Mouse (Mus musculus) liver, embryonic 12.5 days (tissue): ENCODE measurements around the gene Gpsm2. TPM values are rescaled to one million over a fixed set of nuclear protein-coding genes. Genes with fewer than 3 reads are reported as not detected.

ENCODE experiments used
- ATAC-seq: fragments of 200-750 bp; cut with Nextera tagmentation; 2 replicates; pipeline ENCODE4 v1.8.0; 2017; ENCODE audit warnings: moderate number of reproducible peaks, mild to moderate bottlenecking, moderate library complexity
- H3K27ac ChIP-seq: fragments of 300-500 bp; sonication (generic); 2 replicates; pipeline ENCODE4 v1.5.1; 2016; ENCODE audit warnings: mild to moderate bottlenecking
- H3K27me3 ChIP-seq: fragments of 300-500 bp; sonication (generic); replicated peaks from 2 replicates; pipeline ENCODE4 v1.6.1; 2016; ENCODE audit warnings: mild to moderate bottlenecking, moderate library complexity
- H3K36me3 ChIP-seq: fragments of 300-500 bp; sonication (generic); 2 replicates; pipeline ENCODE4 v1.6.1; 2016; ENCODE audit warnings: mild to moderate bottlenecking, moderate library complexity
- H3K4me1 ChIP-seq: fragments of 300-500 bp; sonication (generic); 2 replicates; pipeline ENCODE4 v1.6.1; 2016
- H3K4me2 ChIP-seq: fragments of 300-500 bp; sonication (generic); 2 replicates; pipeline ENCODE4 v1.6.1; 2016; ENCODE audit warnings: mild to moderate bottlenecking, moderate library complexity
- H3K4me3 ChIP-seq: fragments of 300-500 bp; sonication (generic); 2 replicates; pipeline ENCODE4 v1.5.1; 2016; ENCODE audit warnings: mild to moderate bottlenecking, moderate library complexity
- H3K9ac ChIP-seq: fragments of 300-500 bp; sonication (generic); 2 replicates; pipeline ENCODE4 v1.6.1; 2016; ENCODE audit warnings: mild to moderate bottlenecking, moderate library complexity
- H3K9me3 ChIP-seq: fragments of 300-500 bp; sonication (generic); replicated peaks from 2 replicates; pipeline ENCODE4 v1.6.1; 2016; ENCODE audit warnings: mild to moderate bottlenecking, moderate library complexity
- WGBS: fragments of 180-500 bp; shearing (Covaris S2); methylation state at CpG from one replicate; pipeline ENCODE4 v1.1.7; 2016; ENCODE audit not compliant: insufficient replicate concordance; 5-methylcytosine and 5-hydroxymethylcytosine counted together
- polyA plus RNA-seq: library from polyadenylated mRNA; unstranded; fragments of >200 nt; fragmentation: Nextera tagmentation; extraction: Ambion mirVana; gene quantifications from 2 replicates; pipeline ENCODE4 v1.2.1, GENCODE M21; 2016

The Gpsm2 gene
- polyA plus RNA-seq, 1 experiment from 2014 or later = 51.1 TPM

GRCm38 (mm10) chr3:108756131-108756530 lies 34.0 kb upstream of the Gpsm2 start:
- H3K27ac ChIP-seq = peak overlapping the region; percentile 66
- 62% methylated on average over 1 of the region's 1 CpGs for WGBS

GRCm38 (mm10) chr3:108755542-108755941 lies 33.4 kb upstream of the Gpsm2 start:
- H3K4me3 ChIP-seq = no peak overlapping the region
- 27% methylated on average over 2 of the region's 2 CpGs for WGBS

More at GRCm38 (mm10) chr3:108756131-108756530, 34.0 kb upstream of the Gpsm2 start:
- peaks cover 50% of the 10 kb centered on the region for H3K4me1 ChIP-seq
- no peaks in the 10 kb centered on the region for H3K36me3 ChIP-seq
- ATAC-seq = no peak
- no peak overlapping the region for H3K4me3 ChIP-seq
- 0 out of 2 replicates have a peak, but pooled peaks cover 10% of the 10 kb centered on the region for H3K27me3 ChIP-seq
- H3K4me2 ChIP-seq = peak overlapping the region; percentile 45
- H3K9ac ChIP-seq = no peak overlapping the region
- no peaks in the 10 kb centered on the region for H3K9me3 ChIP-seq

GRCm38 (mm10) chr3:108754541-108754940 lies 32.4 kb upstream of the Gpsm2 start:
- 48% methylated on average over 1 of the region's 1 CpGs for WGBS
- ATAC-seq = peak; percentile 55

More at GRCm38 (mm10) chr3:108755542-108755941, 33.4 kb upstream of the Gpsm2 start:
- peak; percentile 71 for ATAC-seq
- Histone ChIP-seq H3K9ac (no peak overlapping the region), H3K9me3 (no peaks in the 10 kb centered on the region), H3K36me3 (no peaks in the 10 kb centered on the region), H3K4me1 (peaks cover 56% of the 10 kb centered on the region), H3K4me2 (peak overlapping the region; percentile 45), H3K27me3 (0 out of 2 replicates have a peak, but pooled peaks cover 10% of the 10 kb centered on the region), H3K27ac (peak overlapping the region; percentile 66)

GRCm38 (mm10) chr3:108751691-108752090 lies 29.6 kb upstream of the Gpsm2 start:
- Histone ChIP-seq H3K4me1 (peaks cover 61% of the 10 kb centered on the region), H3K9me3 (no peaks in the 10 kb centered on the region), H3K27ac (peak overlapping the region; percentile 85), H3K4me2 (peak overlapping the region; percentile 59), H3K27me3 (peaks cover 2% of the 10 kb centered on the region), H3K9ac (peak overlapping the region; percentile 50), H3K4me3 (peak overlapping the region; percentile 20), H3K36me3 (no peaks in the 10 kb centered on the region)
- ATAC-seq = peak; percentile 85
- 19% methylated on average over 6 of the region's 6 CpGs for WGBS

More at GRCm38 (mm10) chr3:108754541-108754940, 32.4 kb upstream of the Gpsm2 start:
- H3K4me1 ChIP-seq = peaks cover 65% of the 10 kb centered on the region
- peak overlapping the region; percentile 66 for H3K27ac ChIP-seq
- H3K4me3 ChIP-seq = no peak overlapping the region
- peak overlapping the region; percentile 45 for H3K4me2 ChIP-seq
- H3K27me3 ChIP-seq = 0 out of 2 replicates have a peak, but pooled peaks cover 10% of the 10 kb centered on the region
- no peaks in the 10 kb centered on the region for H3K36me3 ChIP-seq
- no peak overlapping the region for H3K9ac ChIP-seq
- H3K9me3 ChIP-seq = no peaks in the 10 kb centered on the region

GRCm38 (mm10) chr3:108751061-108751460 lies 29.0 kb upstream of the Gpsm2 start:
- ATAC-seq = peak; percentile 66
- H3K27ac ChIP-seq = peak overlapping the region; percentile 85
- no peaks in the 10 kb centered on the region for H3K9me3 ChIP-seq
- WGBS = 33% methylated on average over 6 of the region's 6 CpGs
- H3K36me3 ChIP-seq = no peaks in the 10 kb centered on the region
- peak overlapping the region; percentile 59 for H3K4me2 ChIP-seq
- peak overlapping the region; percentile 35; the same call in 1 of the 2 replicates for H3K9ac ChIP-seq
- H3K27me3 ChIP-seq = peaks cover 9% of the 10 kb centered on the region
- H3K4me3 ChIP-seq = peak overlapping the region; percentile 20
- H3K4me1 ChIP-seq = peaks cover 57% of the 10 kb centered on the region

GRCm38 (mm10) chr3:108744060-108744459 lies 22.0 kb upstream of the Gpsm2 start:
- Histone ChIP-seq H3K27ac (0 out of 2 replicates have a peak overlapping the region, but pooled peaks have one; percentile 20), H3K4me2 (no peak overlapping the region), H3K4me3 (no peak overlapping the region), H3K27me3 (peaks cover 37% of the 10 kb centered on the region), H3K4me1 (peaks cover 18% of the 10 kb centered on the region), H3K9me3 (no peaks in the 10 kb centered on the region), H3K36me3 (no peaks in the 10 kb centered on the region), H3K9ac (no peak overlapping the region)
- ATAC-seq = 0 out of 2 replicates have a peak, but pooled peaks have one; percentile 27
- 74% methylated on average over 4 of the region's 4 CpGs for WGBS

- H3K4me1 ChIP-seq = peaks cover 8% of the 10 kb centered on the region
- no peak within 1 kb of the TSS for H3K4me2 ChIP-seq
- WGBS = 58% methylated on average over 8 of the region's 8 CpGs
- no peaks in the 10 kb centered on the region for H3K9me3 ChIP-seq
- H3K27ac ChIP-seq = no peak within 1 kb of the TSS
- peaks cover 62% of the 10 kb centered on the region for H3K27me3 ChIP-seq
- H3K4me3 ChIP-seq = no peak within 1 kb of the TSS
- no peak for ATAC-seq
- no peaks in the 10 kb centered on the region for H3K36me3 ChIP-seq
- no peak within 1 kb of the TSS for H3K9ac ChIP-seq
These were observed 17.1 kb upstream of the Gpsm2 start, which contains the start of gene Aknad1 for GRCm38 (mm10) chr3:108739045-108739708. TSS of gene Aknad1 (plus strand) at chr3:108739658.

- WGBS = 50% methylated on average over 3 of the region's 3 CpGs
- no peak for ATAC-seq
- H3K27ac ChIP-seq = no peak overlapping the region
- no peaks in the 10 kb centered on the region for H3K9me3 ChIP-seq
- no peaks in the 10 kb centered on the region for H3K4me1 ChIP-seq
- H3K36me3 ChIP-seq = no peaks in the 10 kb centered on the region
- no peak overlapping the region for H3K4me2 ChIP-seq
- H3K9ac ChIP-seq = no peak overlapping the region
- H3K4me3 ChIP-seq = no peak overlapping the region
- H3K27me3 ChIP-seq = peaks cover 70% of the 10 kb centered on the region
These were observed 15.7 kb upstream of the Gpsm2 start for GRCm38 (mm10) chr3:108737761-108738160.

- H3K27me3 ChIP-seq = peaks cover 29% of the 10 kb centered on the region
- H3K4me2 ChIP-seq = peak overlapping the region; percentile 58
- peak overlapping the region; percentile 48; the same call in 1 of the 2 replicates for H3K27ac ChIP-seq
- ATAC-seq = peak; percentile 90
- peaks cover 13% of the 10 kb centered on the region for H3K4me1 ChIP-seq
- H3K36me3 ChIP-seq = no peaks in the 10 kb centered on the region
- H3K9ac ChIP-seq = 0 out of 2 replicates have a peak overlapping the region, but pooled peaks have one; percentile 2
- peak overlapping the region; percentile 27; the same call in 1 of the 2 replicates for H3K4me3 ChIP-seq
- WGBS = 21% methylated on average over 12 of the region's 12 CpGs
- H3K9me3 ChIP-seq = no peaks in the 10 kb centered on the region
These were observed 8.2 kb upstream of the Gpsm2 start for GRCm38 (mm10) chr3:108730316-108730715.

- Histone ChIP-seq H3K4me3 (no peak overlapping the region), H3K4me2 (no peak overlapping the region), H3K36me3 (no peaks in the 10 kb centered on the region), H3K27me3 (peaks cover 11% of the 10 kb centered on the region; the same call in 1 of the 2 replicates), H3K27ac (no peak overlapping the region), H3K4me1 (peaks cover 18% of the 10 kb centered on the region), H3K9ac (no peak overlapping the region), H3K9me3 (no peaks in the 10 kb centered on the region)
- ATAC-seq = no peak
- WGBS = 56% methylated on average over 3 of the region's 3 CpGs
These were observed 5.7 kb upstream of the Gpsm2 start for GRCm38 (mm10) chr3:108727776-108728175.

- ATAC-seq = no peak
- H3K9me3 ChIP-seq = no peaks in the 10 kb centered on the region
- no peaks in the 10 kb centered on the region for H3K36me3 ChIP-seq
- H3K9ac ChIP-seq = no peak overlapping the region
- no peak overlapping the region for H3K4me3 ChIP-seq
- no peak overlapping the region for H3K27ac ChIP-seq
- H3K4me2 ChIP-seq = no peak overlapping the region
- H3K27me3 ChIP-seq = peaks cover 6% of the 10 kb centered on the region; the same call in 1 of the 2 replicates
- H3K4me1 ChIP-seq = peaks cover 22% of the 10 kb centered on the region
These were observed 5.2 kb upstream of the Gpsm2 start for GRCm38 (mm10) chr3:108727344-108727743.

- ATAC-seq = no peak
- no peaks in the 10 kb centered on the region for H3K9me3 ChIP-seq
- H3K36me3 ChIP-seq = no peaks in the 10 kb centered on the region
- no peaks in the 10 kb centered on the region for H3K27me3 ChIP-seq
- H3K27ac ChIP-seq = no peak overlapping the region
- no peak overlapping the region for H3K9ac ChIP-seq
- H3K4me1 ChIP-seq = peaks cover 22% of the 10 kb centered on the region
- H3K4me3 ChIP-seq = no peak overlapping the region
- no peak overlapping the region for H3K4me2 ChIP-seq
- WGBS = 69% methylated on average over 7 of the region's 7 CpGs
These were observed 4.3 kb upstream of the Gpsm2 start for GRCm38 (mm10) chr3:108726413-108726812.
